Mouse (Mus musculus) thymus, postnatal 10 days (tissue): Measurements from ENCODE around the gene Capn1.

Experiments
- DNase-seq, 2 experiments: peaks; one replicate each; pipeline ENCODE4 v3.0.0; 2021; ENCODE audit warnings: low spot score in 2 of 2

Capn1 gene

GRCm38 (mm10) chr19:5989585-5989984 is 26.1 kb downstream of the Capn1 start:
- no peak for DNase-seq

DNA sequence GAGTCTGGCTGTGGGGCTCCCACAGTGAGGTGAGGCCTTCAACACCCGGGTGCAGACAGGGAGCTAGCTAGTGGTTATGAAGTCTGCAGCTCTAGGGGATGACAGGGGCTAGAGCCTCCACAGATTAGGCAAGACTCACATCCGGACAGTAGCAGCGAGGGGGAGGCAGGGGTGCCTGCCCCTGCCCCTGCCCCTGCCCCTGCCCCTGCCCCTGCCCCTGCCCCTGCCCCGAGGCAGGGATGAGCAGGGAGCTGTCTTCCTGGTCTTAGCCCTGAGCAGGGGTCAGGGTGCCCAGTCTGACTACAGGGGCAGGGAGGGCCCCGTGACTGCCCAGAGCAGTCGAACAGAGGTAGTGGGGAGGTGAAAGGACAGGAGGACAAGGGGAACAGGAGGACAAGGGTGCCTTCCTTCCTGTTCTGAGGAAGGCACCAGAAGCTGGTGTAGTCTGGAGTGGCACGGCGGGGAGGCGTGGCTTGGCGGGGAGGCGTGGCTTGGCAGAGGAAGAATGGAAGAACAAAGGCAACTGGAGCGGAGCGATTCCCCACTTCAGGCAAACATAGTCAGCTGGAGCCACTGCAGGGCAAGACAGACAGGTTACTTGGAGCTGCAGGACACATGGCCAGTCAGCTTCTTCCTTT is 26.8 kb downstream of the Capn1 start:
- peak; percentile 77 to 84 for DNase-seq

DNA sequence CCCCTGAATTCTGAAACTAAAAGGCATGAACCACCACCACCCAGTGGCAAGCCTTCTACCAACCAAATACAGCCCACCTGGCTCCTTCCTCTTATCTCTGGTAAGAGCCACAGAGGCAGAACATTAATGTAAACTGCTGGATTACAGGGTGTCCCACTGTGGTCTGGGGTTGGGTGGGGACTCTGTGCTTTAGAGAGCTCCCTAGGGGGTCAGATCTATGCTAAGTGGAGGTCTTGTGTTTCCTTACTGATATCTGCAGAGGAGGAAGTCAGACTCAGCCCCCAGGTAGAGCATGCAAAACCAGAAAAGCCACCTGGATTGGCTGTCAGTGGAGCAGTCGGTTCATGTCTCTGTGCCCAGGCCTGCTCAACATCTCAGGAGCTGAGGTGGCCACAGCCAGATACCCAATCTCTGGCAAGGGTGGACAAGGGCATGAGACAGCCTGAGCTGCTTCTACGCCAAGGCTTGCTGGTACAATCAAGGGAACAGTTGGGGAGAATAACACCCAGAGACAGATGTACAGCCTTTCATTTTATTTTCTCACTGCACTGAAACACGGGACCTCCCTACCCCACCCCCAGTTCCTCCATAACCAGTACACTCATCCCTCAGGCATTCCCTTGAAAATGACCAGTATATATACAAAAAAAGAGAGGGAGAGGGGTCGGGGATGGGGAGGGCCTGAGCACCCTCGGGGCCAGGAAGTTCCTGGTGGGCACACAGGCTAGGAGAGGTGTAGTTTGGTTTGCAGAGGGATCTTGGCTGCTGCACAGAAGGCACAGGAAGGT is 27.5 kb downstream of the Capn1 start:
- no peak for DNase-seq

DNA sequence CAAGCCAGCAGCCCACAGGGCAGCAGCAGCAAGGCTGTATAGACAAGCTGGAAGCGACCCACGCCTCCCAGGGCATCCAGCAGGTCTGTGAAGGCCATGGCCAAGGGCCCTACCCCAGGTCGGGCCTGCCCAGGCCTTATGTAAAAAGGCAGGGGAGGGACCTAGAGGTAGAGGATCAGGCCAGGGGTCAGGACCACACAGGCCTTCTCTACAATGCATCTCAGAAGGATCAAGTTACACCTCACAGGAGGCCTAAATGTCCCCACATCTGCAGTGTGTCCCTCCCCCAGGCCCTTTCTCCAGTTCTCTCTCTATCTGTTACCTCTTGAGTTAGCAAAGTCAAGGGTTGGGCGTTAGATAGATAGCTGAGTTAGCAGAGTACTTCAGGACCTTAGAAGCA is 29.7 kb downstream of the Capn1 start, which contains the start of gene Slc22a20:
Gene Slc22a20, minus strand, starts transcription at position 101 of the 400 bp plus-strand sequence.
- no peak for DNase-seq

DNA sequence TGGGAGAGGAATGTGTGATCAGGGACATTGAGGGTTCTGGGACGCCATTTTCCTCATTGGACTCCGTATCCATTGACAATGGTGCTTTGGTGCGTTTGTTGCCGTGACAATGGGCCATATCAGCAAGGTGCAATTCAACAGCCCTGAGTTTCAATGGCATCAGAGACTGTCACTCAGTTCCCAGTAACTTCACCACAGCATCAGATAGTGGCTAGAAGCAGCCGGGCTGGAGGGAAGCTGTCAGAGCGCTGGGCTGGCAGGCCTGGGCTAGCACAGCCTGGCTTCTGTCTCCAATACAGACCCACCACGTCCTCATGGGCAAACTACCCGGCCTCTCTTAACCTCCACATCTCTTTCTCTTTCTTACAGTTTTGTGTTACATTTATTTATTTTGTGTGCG is 35.2 kb downstream of the Capn1 start:
- no peak for DNase-seq

DNA sequence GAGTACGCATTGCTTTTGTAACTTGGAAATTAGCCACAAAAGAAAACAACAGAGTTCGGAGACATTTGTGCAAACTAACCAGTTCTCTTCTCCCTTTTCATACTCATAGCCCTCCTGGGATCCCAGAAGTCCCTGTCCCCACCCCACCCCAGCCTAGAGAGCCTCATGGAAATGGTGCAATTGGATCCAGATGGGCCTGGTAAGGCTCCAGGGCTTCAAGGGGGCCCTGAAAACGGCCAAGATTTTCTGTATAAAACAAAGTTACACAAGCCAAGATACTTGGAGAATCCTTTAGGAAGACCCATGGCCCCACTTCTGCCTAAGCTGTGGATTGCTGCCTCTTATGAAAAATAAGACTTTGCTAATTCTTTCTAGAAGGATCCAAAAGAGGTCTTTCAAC is 38.0 kb downstream of the Capn1 start:
- DNase-seq = no peak

DNA sequence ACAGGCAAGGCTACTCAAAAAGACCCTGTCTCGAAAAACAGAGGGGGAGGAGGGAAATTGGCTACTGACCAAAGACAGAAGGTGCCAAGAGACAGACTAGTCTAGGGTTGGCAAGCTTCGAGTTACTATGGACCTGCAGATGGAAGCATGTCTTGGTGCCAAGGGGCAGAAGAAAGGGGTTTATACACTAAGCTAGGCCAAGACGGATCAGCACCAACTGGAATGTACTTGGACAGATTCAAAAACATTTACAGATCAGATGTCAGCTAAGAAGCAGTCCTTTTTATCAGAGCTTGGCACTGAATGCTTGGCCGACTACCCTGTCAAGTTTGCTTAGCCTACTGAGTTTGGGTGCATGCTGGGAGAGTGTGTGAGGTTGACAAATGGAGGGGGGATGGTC is 40.0 kb downstream of the Capn1 start:
- no peak for DNase-seq

DNA sequence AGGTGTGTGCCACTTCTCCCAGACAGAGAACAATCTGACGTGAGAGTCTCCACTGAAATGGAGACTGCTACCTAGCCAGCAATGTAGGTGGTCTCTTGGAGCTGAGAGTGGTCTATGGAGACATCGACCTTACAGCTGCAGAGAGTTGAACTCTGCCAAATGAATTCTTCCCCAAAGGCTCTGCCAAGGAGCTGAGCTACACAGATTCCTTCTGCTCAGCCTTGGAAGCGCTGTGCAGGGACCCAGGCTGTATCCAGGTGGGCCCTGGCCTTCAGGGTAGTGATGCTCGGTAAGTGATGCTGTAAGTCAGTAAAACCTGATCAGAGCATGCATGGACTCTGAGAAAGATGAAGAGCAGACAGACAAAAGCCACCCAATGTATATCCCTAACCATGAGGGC is 40.6 kb downstream of the Capn1 start:
- no peak for DNase-seq

DNA sequence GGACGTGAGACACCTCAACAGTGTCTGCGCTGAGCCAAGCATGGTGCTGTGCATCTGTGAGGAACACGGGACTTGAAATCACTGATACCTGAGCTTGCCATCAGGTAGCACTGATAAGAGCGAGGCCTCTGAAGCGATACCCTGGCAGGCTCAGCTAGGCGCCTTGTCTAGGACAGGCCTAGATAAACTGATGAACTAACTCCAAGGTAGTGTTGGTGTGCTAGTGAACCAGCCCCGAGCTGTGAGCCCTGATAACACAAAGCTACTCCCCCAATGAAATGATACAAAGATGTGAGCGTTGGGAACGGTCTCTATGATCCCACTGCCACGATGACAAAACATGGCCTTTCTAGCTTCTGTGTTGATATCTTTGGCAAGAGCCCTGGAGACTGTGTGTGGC is 48.0 kb downstream of the Capn1 start:
- DNase-seq = no peak

GRCm38 (mm10) chr19:5966786-5967185 is 48.9 kb downstream of the Capn1 start:
- DNase-seq = no peak

DNA sequence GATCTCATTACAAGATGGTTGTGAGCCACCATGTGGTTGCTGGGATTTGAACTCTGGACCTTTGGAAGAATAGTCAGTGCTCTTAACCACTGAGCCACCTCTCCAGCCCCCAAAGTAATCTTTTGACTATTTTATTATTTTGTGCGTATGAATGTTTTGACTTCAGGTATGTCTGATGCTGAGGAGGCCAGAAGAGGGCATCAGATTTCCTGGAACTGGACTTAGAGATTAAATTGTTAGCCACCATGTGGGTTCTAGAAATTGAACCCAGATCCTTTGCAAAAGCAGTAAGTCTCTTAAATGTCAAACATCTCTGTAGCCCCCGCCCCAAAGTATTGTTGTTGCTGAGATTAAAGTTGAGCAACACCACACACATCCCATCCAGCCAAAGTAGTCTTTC is 49.8 kb downstream of the Capn1 start:
- no peak for DNase-seq

DNA sequence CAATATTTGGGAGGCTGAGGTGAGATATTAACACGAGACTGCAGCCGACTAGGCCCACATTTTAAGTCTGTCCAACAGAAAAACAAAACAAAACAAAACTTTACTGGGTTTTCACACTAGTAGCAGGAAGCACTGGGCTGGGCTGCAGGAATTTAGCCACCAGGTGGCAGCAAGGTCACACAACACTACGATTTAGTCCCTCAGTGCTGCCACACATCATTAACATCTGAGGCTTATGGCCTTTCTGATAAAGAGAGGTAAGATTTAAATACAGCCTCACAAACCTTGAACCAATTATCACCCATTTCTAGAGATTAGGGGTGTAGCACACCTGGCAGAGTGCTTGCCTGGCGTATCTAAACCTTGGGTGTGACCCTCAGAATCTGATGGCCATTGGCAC is 50.4 kb downstream of the Capn1 start:
- DNase-seq = peak; percentile 53 to 77

- no peak for DNase-seq
These were observed 50.9 kb downstream of the Capn1 start for GRCm38 (mm10) chr19:5964804-5965203.

- DNase-seq = peak; percentile 85 to 90
These were observed 51.7 kb downstream of the Capn1 start, which contains the start of gene Pola2 for GRCm38 (mm10) chr19:5963883-5964562. Pola2 (minus strand) TSS chr19:5964202.

GRCm38 (mm10) chr19:5962651-5963050 is 53.0 kb downstream of the Capn1 start:
- DNase-seq = no peak

DNA sequence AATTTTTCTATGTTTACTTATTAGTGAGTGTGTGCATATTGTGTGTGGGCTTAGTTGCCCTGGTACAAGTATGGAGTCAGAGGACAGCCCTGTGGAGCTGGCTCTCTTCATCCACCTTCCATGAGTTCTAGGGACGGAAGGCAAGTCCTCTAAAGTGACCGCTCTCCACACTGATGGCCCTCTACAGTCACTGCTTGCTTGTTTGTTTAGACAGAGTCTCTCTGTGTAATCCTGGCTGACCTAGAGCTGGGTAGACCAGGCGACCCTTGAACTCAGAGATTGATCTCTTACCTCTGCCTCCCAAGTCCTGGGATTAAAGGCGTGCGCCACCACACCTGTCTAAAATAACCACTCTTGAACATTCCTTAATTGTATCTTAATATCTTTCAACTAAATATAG is 58.3 kb downstream of the Capn1 start:
- DNase-seq = no peak

- DNase-seq = peak in 1 of 2 experiments; percentile 77
These were observed 59.0 kb downstream of the Capn1 start for GRCm38 (mm10) chr19:5956685-5957084.

DNA sequence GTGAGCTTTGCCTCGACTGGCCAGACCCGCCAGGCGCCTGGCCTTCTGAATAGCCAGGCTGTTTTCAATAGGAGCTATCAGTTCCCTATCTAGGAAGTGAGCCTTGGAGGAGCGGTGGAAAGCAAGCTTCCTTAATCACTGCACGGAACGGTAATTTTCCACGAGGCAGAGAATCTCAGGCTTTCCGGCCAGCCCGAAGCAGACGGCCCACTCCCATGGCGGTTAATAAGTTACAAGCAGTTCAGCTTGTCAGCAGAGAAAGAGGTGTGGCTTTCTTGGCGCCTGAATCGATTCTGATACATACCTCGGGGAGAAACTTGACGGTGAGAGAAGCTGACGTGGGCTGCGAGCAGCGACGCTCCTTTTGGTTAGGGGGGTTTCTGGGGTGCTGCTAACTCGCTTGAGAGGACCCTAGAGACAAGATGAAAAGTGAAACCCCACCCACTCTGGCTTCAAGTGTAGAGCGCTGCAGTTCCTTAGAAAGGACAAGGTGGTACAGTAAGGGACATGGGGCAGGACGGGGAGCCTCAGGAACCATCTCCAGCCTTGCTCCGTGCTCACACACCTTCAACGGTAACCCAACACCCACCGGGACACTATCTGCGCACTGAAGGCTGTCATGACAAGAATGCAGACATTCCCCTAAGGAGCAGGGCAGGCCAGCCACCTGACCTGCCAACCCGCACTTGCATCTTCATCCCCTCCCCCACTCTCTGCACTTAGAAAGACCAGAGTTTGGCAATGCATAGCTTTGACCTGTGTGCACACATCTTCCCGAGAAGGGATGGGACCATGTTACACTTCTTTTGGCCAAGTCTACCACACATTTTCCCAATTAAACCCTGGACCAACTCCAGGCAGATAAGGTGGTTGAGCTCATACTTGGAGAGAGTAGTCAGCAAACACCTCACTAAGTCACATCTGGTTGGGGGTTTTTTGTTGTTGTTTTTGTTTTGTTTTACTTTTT is 59.7 kb downstream of the Capn1 start:
- no peak for DNase-seq

DNA sequence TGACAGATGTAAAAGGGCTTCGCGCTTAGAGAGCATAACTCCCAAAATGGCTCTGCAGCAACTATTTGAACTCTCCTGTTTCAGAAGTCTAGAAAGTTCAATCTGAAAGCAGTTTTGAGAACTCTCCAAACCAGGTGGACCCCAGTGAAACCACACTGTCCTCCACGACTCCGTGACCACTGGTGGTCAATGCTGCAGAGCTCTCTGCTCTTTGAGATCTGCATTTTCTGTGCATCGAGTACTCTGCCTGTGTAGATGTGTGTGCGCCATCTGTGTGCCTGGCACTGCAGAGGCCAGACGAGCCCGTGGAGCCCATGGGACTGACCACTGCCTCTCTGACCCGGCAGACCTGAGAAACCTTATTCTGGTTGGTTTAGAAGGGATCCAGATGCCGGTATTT is 60.8 kb downstream of the Capn1 start:
- DNase-seq = no peak

- no peak for DNase-seq
These were observed 61.5 kb downstream of the Capn1 start for GRCm38 (mm10) chr19:5954031-5954710.

- DNase-seq = no peak
These were observed 62.4 kb downstream of the Capn1 start for GRCm38 (mm10) chr19:5953201-5953770.
